Comparison of ENCODE assay signal across 8 mouse cellular contexts in the genomic region with DNA sequence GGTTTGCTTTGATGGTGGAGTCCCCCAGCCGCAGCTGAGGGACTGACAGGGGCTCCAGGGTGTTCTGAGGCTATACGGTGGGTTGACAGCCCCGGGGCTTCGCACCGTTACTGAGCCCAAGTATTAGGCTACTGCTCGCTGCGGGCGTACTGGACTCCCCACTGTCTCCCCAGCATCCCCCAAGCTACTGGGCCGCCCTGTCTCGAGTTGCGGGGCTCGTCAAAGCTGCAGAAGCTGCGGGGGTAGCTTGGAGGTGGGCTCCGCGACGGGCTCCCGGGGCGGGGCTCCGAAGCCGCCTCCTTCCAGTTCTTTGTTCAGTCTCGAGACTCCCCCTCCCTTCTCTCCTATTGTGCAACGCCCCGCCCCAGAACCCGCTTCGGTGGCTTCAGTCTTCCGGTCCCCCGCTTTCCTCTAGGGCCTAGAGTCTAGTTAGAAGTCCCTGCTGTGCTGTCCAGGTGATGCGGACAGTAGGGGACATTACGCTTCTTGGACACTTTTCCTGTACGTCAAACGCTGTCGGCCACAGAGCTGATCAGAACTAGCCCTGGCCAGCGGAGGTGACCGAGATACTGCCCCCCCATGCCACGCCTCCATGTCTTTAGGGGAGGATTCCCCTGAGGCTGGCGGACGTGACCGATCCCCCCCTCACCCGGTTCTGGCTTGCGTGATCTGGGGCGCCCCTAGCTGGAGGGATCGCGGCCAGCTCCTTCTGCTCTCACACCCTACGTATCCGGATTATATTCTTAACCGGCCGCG. TPM values are rescaled to one million over a fixed set of nuclear protein-coding genes. Genes with fewer than 3 reads are reported as not detected.
A peak's percentile ranks its signal among the peaks of the same experiment; 100 is the strongest.
DNase-seq lines count a peak whose midpoint lies in the region; ATAC-seq and TF ChIP-seq lines count a peak whose summit lies in the region.

No protein-coding gene starts in this region.

- peaks cover 25% of the 10 kb centered on the region for H3K4me1 ChIP-seq in embryonic facial prominence, embryonic 13.5 days
- H3K4me1 ChIP-seq in limb, embryonic 15.5 days, result peaks cover 14% of the 10 kb centered on the region
- peaks cover 3% of the 10 kb centered on the region; the same call in 1 of the 2 replicates for H3K4me1 ChIP-seq in midbrain, postnatal 0 days (ENCODE audit: insufficient read depth, low read length)

- H3K9ac ChIP-seq in embryonic facial prominence, embryonic 13.5 days, result peak overlapping the region; percentile 98
- H3K9ac ChIP-seq in limb, embryonic 15.5 days, result peak overlapping the region; percentile 91
- H3K9ac ChIP-seq in midbrain, postnatal 0 days (replicated peaks; ENCODE audit: low read length, poor library complexity, severe bottlenecking), result peak overlapping the region; percentile 93

- WGBS in embryonic facial prominence, embryonic 13.5 days, result under 1% methylated on average over 48 of the region's 48 CpGs
- WGBS in limb, embryonic 15.5 days, result under 1% methylated on average over 48 of the region's 48 CpGs
- WGBS in midbrain, postnatal 0 days, result under 1% methylated on average over 48 of the region's 48 CpGs

- TF ChIP-seq CTCF in midbrain, postnatal 0 days (IDR thresholded peaks at IDR 0.05), result peak; percentile 66

- peak overlapping the region; percentile 97 for H3K4me3 ChIP-seq in embryonic facial prominence, embryonic 13.5 days
- peak overlapping the region; percentile 96 for H3K4me3 ChIP-seq in limb, embryonic 15.5 days
- H3K4me3 ChIP-seq in midbrain, postnatal 0 days (ENCODE audit: low read depth, low read length), result peak overlapping the region; percentile 97

- no peaks in the 10 kb centered on the region for H3K27me3 ChIP-seq in embryonic facial prominence, embryonic 13.5 days
- no peaks in the 10 kb centered on the region for H3K27me3 ChIP-seq in limb, embryonic 15.5 days
- no peaks in the 10 kb centered on the region for H3K27me3 ChIP-seq in midbrain, postnatal 0 days (ENCODE audit: insufficient read depth, low read length)

- DNase-seq in 3T3-L1 (ENCODE audit: low read depth, low spot score), result peak; percentile 85
- peak; percentile 72 for DNase-seq in adrenal gland, postnatal 25 days
- peak; percentile 81 for DNase-seq in heart, adult 8-10 months (ENCODE audit: low spot score)
- DNase-seq in kidney, adult 8-10 months, result peak; percentile 71 to 73
- DNase-seq in midbrain, postnatal 0 days (ENCODE audit: low spot score), result peak; percentile 86
- peak; percentile 62 to 83 for DNase-seq in spleen, postnatal 10 days (ENCODE audit: low spot score in 2 of 2)

- H3K4me2 ChIP-seq in embryonic facial prominence, embryonic 13.5 days, result peak overlapping the region; percentile 65
- H3K4me2 ChIP-seq in limb, embryonic 15.5 days, result peak overlapping the region; percentile 47
- H3K4me2 ChIP-seq in midbrain, postnatal 0 days (ENCODE audit: low read depth, low read length, poor library complexity, severe bottlenecking), result peak overlapping the region; percentile 63

- H3K36me3 ChIP-seq in embryonic facial prominence, embryonic 13.5 days, result peaks cover 30% of the 10 kb centered on the region
- peaks cover 21% of the 10 kb centered on the region for H3K36me3 ChIP-seq in limb, embryonic 15.5 days
- peaks cover 11% of the 10 kb centered on the region for H3K36me3 ChIP-seq in midbrain, postnatal 0 days (ENCODE audit: insufficient read depth, low read length)

- H3K9me3 ChIP-seq in embryonic facial prominence, embryonic 13.5 days, result no peaks in the 10 kb centered on the region
- H3K9me3 ChIP-seq in limb, embryonic 15.5 days, result no peaks in the 10 kb centered on the region
- no peaks in the 10 kb centered on the region for H3K9me3 ChIP-seq in midbrain, postnatal 0 days (ENCODE audit: low read length)

- peak; percentile 77 for ATAC-seq in embryonic facial prominence, embryonic 13.5 days (ENCODE audit: insufficient number of reproducible peaks, insufficient read depth, low FRiP score, low TSS enrichment, low read depth)
- ATAC-seq in limb, embryonic 15.5 days (ENCODE audit: insufficient number of reproducible peaks, low FRiP score, low TSS enrichment, low read depth), result peak; percentile 61
- ATAC-seq in midbrain, postnatal 0 days (ENCODE audit: low FRiP score), result peak; percentile 47

- peak overlapping the region; percentile 97 for H3K27ac ChIP-seq in embryonic facial prominence, embryonic 13.5 days
- peak overlapping the region; percentile 93 for H3K27ac ChIP-seq in limb, embryonic 15.5 days
- H3K27ac ChIP-seq in midbrain, postnatal 0 days (ENCODE audit: low read depth, low read length), result peak overlapping the region; percentile 92

RNA-seq across cellular contexts. Expression of a gene that starts 1.0 kb away (rescaled TPM):
- 23.4 and 24.8 TPM in 2 replicates for total RNA-seq in adrenal gland, postnatal 25 days (2021)
- polyA plus RNA-seq in embryonic facial prominence, embryonic 13.5 days (2015; fragmentation: Nextera tagmentation; extraction: Ambion mirVana), result 72.0 and 87.0 TPM in 2 replicates
- total RNA-seq in heart, adult 8-10 months (2022), result 10 to 100 TPM; 10.4 to 12.9 (median 11.6) TPM
- polyA plus RNA-seq in limb, embryonic 15.5 days (2015; fragmentation: Nextera tagmentation; extraction: Ambion mirVana), result 59.0 and 61.4 TPM in 2 replicates
- 38.2 and 57.8 TPM in 2 replicates for total RNA-seq in midbrain, postnatal 0 days (2014; rRNA removed)
- polyA plus RNA-seq in midbrain, postnatal 0 days (2015; fragmentation: Nextera tagmentation; extraction: Ambion mirVana), result 23.5 and 23.9 TPM in 2 replicates

Comparison
In these comparisons a context has a peak if more than half of its experiments do, and no peak if none do; other contexts are left out.
1. Peak in every context shown above with its lines: DNase-seq, ATAC-seq, H3K4me3 ChIP-seq and H3K27ac ChIP-seq.